ENCODE assay signal across 9 mouse cellular contexts in the genomic region with DNA sequence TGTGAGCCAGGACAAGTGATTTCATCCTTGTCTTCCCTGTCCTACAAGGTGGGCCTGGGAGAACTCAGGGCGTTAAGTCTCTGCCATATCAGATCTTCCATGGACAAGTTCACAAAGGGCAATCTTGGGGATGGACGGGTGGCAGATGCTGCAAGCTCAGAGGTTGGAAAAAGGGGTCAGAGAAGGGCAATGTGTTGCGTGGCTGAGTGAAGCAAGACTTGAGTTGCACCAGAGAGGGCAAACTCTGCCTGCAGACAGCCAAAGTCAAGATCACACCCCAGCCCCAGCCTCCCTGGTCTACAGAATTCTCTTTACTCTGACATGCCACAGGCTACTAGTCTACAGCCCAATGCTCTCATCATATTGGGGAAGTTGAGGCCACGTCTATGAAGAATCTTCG. TPM values are rescaled to one million over a fixed set of nuclear protein-coding genes. Genes with fewer than 3 reads are reported as not detected.
"Had no signal": no experiment of that assay in that cellular context is flagged by ENCODE, and none has a peak within 500 bp of the region (broad histone marks: within the 10 kb centered on the region; RNA-seq: fewer than 3 reads in every experiment).

No protein-coding gene starts in this region.

RNA-seq across cellular contexts. Expression of a gene that starts 6.3 kb away (rescaled TPM):
- total RNA-seq: layer of hippocampus, adult 2 months; layer of hippocampus, postnatal 10 days; left cerebral cortex, postnatal 36 days; megakaryocyte-erythroid progenitor cell, adult 5-6 weeks had no signal
- polyA plus RNA-seq: limb, embryonic 12.5 days; midbrain, embryonic 12.5 days; midbrain, embryonic 16.5 days had no signal

RNA-seq across cellular contexts. Expression of a gene that starts 39.5 kb away (rescaled TPM):
- total RNA-seq: layer of hippocampus, adult 2 months; layer of hippocampus, postnatal 10 days; left cerebral cortex, postnatal 36 days; megakaryocyte-erythroid progenitor cell, adult 5-6 weeks had no signal
- polyA plus RNA-seq: limb, embryonic 12.5 days; midbrain, embryonic 12.5 days; midbrain, embryonic 16.5 days had no signal

RNA-seq across cellular contexts. Expression of a gene that starts 50.4 kb away (rescaled TPM):
- total RNA-seq: layer of hippocampus, adult 2 months; layer of hippocampus, postnatal 10 days; left cerebral cortex, postnatal 36 days; megakaryocyte-erythroid progenitor cell, adult 5-6 weeks had no signal
- polyA plus RNA-seq: limb, embryonic 12.5 days; midbrain, embryonic 12.5 days; midbrain, embryonic 16.5 days; neural tube, embryonic 13.5 days; small intestine, adult 2 months had no signal
